Mouse (Mus musculus): Measurements from ENCODE around the gene Gse1. TPM values are rescaled to one million over a fixed set of nuclear protein-coding genes. Genes with fewer than 3 reads are reported as not detected.

Gene Gse1
- total and polyA plus RNA-seq, 3 experiments = 23.6 to 128 (median 66.9) TPM

DNA sequence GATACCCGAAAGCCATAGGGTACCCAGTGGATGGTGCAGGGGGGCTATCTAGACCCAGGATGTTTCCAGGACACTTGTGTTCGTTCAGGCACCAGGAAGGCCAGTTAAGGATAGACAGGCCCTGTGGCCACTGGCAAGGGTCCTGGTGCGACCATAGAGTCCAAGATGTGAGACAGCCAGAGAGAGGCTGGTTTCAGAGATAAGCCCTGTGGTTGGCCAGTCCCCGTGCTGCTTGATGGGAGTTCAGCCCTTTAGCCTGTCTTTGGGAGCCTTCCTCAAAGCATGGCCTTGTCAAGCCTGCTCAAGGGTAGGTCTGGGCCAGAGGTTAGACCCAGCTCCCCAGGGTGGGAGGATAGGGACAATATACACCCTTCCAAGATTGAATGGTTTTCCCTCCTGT lies 251.4 kb downstream of the Gse1 start:
- Histone ChIP-seq H3K79me2 (ENCODE audit: control insufficient read depth, insufficient read depth, low read length, poor library complexity) (peaks cover 9% of the 10 kb centered on the region), H3K9ac (ENCODE audit: control insufficient read depth, low read depth, low read length, poor library complexity, severe bottlenecking) (0 out of 2 replicates have a peak overlapping the region, but pooled peaks have one; percentile 13), H3K36me3 (ENCODE audit: control insufficient read depth in 1 of 2, insufficient read depth in 2 of 2, low read length in 2 of 2) (peaks cover 0 to 47% of the 10 kb centered on the region in 2 experiments; a peak in 2 of 4 replicates), H3K4me3 (ENCODE audit: control insufficient read depth in 1 of 2, insufficient read depth in 1 of 2, low read depth in 2 of 2, low read length in 2 of 2) (no peak overlapping the region), H3K9me3 (replicated peaks; ENCODE audit: insufficient read depth, low read length) (no peaks in the 10 kb centered on the region), H3K27me3 (ENCODE audit: control insufficient read depth in 1 of 2, insufficient read depth in 2 of 2, low read length in 2 of 2) (no peaks in the 10 kb centered on the region), H3K27ac (ENCODE audit: control insufficient read depth, low read depth, low read length) (peak overlapping the region; percentile 64), H3K4me1 (ENCODE audit: control insufficient read depth in 1 of 2, insufficient read depth in 2 of 2, low read length in 2 of 2) (peaks cover 39 to 64% of the 10 kb centered on the region in 2 experiments)
- DNase-seq (ENCODE audit: low read depth, low spot score) = peak; percentile 52
- TF ChIP-seq GATA1 (IDR thresholded peaks at IDR 0.05; ENCODE audit: low read depth, low read length) = peak; percentile 54
- TF ChIP-seq ETS1 (IDR thresholded peaks at IDR 0.05; ENCODE audit: low read depth, low read length) = 0 out of 2 replicates have a peak, but pooled peaks have one; percentile 17
- 0 out of 2 replicates have a peak, but pooled peaks have one; percentile 20 for TF ChIP-seq BHLHE40 (IDR thresholded peaks at IDR 0.05; ENCODE audit: borderline replicate concordance, low read depth, low read length)
- peak; percentile 61 to 67 for TF ChIP-seq EP300 (IDR thresholded peaks at IDR 0.05; ENCODE audit: low read depth in 1 of 2, low read length in 2 of 2)
- TF ChIP-seq MEF2A (IDR thresholded peaks at IDR 0.05; ENCODE audit: extremely low read depth, insufficient replicate concordance, low read depth, low read length, poor library complexity, severe bottlenecking) = no peak
- TF ChIP-seq MAFK (IDR thresholded peaks at IDR 0.05; ENCODE audit: borderline replicate concordance, low read depth, low read length) = no peak
- peak; percentile 64 for TF ChIP-seq TCF12 (IDR thresholded peaks at IDR 0.05; ENCODE audit: low read depth, low read length)
- no peak for TF ChIP-seq CTCF (IDR thresholded peaks at IDR 0.05 in 2 of 3, conservative IDR thresholded peaks at IDR 0.05 in 1 of 3; ENCODE audit: control insufficient read depth in 1 of 3, insufficient read depth in 1 of 3, low read depth in 2 of 3, low read length in 3 of 3, poor library complexity in 1 of 3, severe bottlenecking in 1 of 3)
- peak; percentile 89 for TF ChIP-seq TAL1 (IDR thresholded peaks at IDR 0.05; ENCODE audit: low read length)

DNA sequence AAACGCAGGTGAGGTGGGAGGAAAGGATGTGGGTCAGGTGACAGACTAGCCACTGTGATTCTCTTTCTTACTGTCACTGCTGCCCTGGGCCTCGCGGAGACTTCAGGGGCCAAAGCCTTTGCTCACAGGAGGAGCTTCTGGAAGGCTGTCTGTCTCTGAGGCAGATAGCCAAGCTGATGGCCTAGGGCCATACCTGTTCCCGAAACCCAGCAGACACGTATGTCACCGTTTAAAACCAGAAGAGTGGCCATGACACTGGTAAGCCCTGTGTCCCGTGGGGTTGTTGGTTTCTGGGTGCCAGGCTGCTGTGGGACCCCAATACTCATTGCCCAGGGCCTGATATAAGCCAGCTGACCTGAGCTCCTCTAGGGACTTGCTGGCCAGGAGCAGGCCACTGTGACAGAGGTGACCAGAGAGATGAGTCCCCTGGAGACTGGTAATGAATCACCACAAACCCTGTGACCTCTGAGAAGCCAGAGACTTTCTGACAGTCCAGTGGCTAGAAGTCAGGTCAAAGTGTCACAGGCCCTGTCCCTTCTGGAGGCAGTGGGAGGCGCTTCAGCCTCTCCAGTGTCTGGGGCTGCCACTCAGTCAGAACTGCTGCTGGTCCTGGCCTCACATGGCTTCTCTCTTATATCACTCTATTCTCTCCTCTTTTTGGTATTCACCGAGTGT lies 253.9 kb downstream of the Gse1 start:
- Histone ChIP-seq H3K36me3 (ENCODE audit: control insufficient read depth in 1 of 2, insufficient read depth in 2 of 2, low read length in 2 of 2) (peaks cover 0 to 30% of the 10 kb centered on the region in 2 experiments; a peak in 2 of 4 replicates), H3K27me3 (ENCODE audit: control insufficient read depth in 1 of 2, insufficient read depth in 2 of 2, low read length in 2 of 2) (no peaks in the 10 kb centered on the region), H3K79me2 (ENCODE audit: control insufficient read depth, insufficient read depth, low read length, poor library complexity) (peaks cover 13% of the 10 kb centered on the region), H3K27ac (ENCODE audit: control insufficient read depth, low read depth, low read length) (no peak overlapping the region), H3K9me3 (replicated peaks; ENCODE audit: insufficient read depth, low read length) (no peaks in the 10 kb centered on the region), H3K4me3 (ENCODE audit: control insufficient read depth in 1 of 2, insufficient read depth in 1 of 2, low read depth in 2 of 2, low read length in 2 of 2) (no peak overlapping the region), H3K4me1 (ENCODE audit: control insufficient read depth in 1 of 2, insufficient read depth in 2 of 2, low read length in 2 of 2) (peaks cover 23 to 52% of the 10 kb centered on the region in 2 experiments), H3K9ac (ENCODE audit: control insufficient read depth, low read depth, low read length, poor library complexity, severe bottlenecking) (no peak overlapping the region)
- TF ChIP-seq GATA1 (IDR thresholded peaks at IDR 0.05; ENCODE audit: low read depth, low read length) (no peak), POLR2AphosphoS2 (IDR thresholded peaks at IDR 0.05; ENCODE audit: low read length) (no peak), MAX (IDR thresholded peaks at IDR 0.05; ENCODE audit: low read length) (no peak), RAD21 (IDR thresholded peaks at IDR 0.05; ENCODE audit: low read depth, low read length) (no peak)
- DNase-seq (ENCODE audit: low read depth, low spot score) = no peak

DNA sequence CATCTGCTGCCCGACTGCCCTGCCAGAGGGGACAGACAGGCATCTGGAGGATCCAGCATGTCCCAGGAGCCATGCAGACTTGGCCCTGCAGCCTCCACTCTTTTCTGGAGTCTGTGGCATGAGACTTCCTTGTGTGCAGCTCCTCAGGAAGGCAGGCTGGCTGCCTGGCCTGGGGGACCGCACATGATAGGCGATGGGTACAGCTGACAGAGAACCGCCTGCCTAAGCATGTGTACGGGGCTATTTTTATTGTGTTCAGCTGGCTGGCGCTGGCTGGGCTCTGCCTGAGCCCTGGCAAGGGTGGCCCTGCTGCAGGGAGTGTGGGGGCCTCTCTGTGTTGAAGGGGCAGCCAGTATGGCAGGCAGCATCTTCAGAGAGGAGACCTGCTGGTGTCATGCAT lies 256.2 kb downstream of the Gse1 start:
- peak; percentile 55 for DNase-seq (ENCODE audit: low read depth, low spot score)
- Histone ChIP-seq H3K9me3 (replicated peaks; ENCODE audit: insufficient read depth, low read length) (no peaks in the 10 kb centered on the region), H3K9ac (ENCODE audit: control insufficient read depth, low read depth, low read length, poor library complexity, severe bottlenecking) (peak overlapping the region; percentile 80), H3K4me3 (ENCODE audit: control insufficient read depth in 1 of 2, insufficient read depth in 1 of 2, low read depth in 2 of 2, low read length in 2 of 2) (peak overlapping the region in 1 of 2 experiments; percentile 52; a peak in 1 of 4 replicates), H3K4me1 (ENCODE audit: control insufficient read depth in 1 of 2, insufficient read depth in 2 of 2, low read length in 2 of 2) (peaks cover 17 to 44% of the 10 kb centered on the region in 2 experiments), H3K27ac (ENCODE audit: control insufficient read depth, low read depth, low read length) (peak overlapping the region; percentile 99), H3K36me3 (ENCODE audit: control insufficient read depth in 1 of 2, insufficient read depth in 2 of 2, low read length in 2 of 2) (peaks cover 0 to 27% of the 10 kb centered on the region in 2 experiments; a peak in 2 of 4 replicates), H3K79me2 (ENCODE audit: control insufficient read depth, insufficient read depth, low read length, poor library complexity) (peaks cover 33% of the 10 kb centered on the region), H3K27me3 (ENCODE audit: control insufficient read depth in 1 of 2, insufficient read depth in 2 of 2, low read length in 2 of 2) (no peaks in the 10 kb centered on the region)
- TF ChIP-seq POLR2A (IDR thresholded peaks at IDR 0.05; ENCODE audit: control insufficient read depth in 1 of 2, insufficient read depth in 1 of 2, low read depth in 1 of 2, low read length in 2 of 2, poor library complexity in 1 of 2) (0 out of 4 replicates have a peak, but pooled peaks of 1 of the 2 experiments have one; percentile 6), MXI1 (IDR thresholded peaks at IDR 0.05; ENCODE audit: low read depth, low read length) (no peak), HCFC1 (IDR thresholded peaks at IDR 0.05; ENCODE audit: low read depth, low read length) (no peak), USF2 (IDR thresholded peaks at IDR 0.05; ENCODE audit: borderline replicate concordance in 1 of 2, insufficient read depth in 1 of 2, low read depth in 1 of 2, low read length in 2 of 2) (no peak), MEF2A (IDR thresholded peaks at IDR 0.05; ENCODE audit: extremely low read depth, insufficient replicate concordance, low read depth, low read length, poor library complexity, severe bottlenecking) (no peak), ZMIZ1 (IDR thresholded peaks at IDR 0.05; ENCODE audit: low read depth, low read length) (no peak), MAX (IDR thresholded peaks at IDR 0.05; ENCODE audit: low read length) (no peak), EP300 (IDR thresholded peaks at IDR 0.05; ENCODE audit: low read depth in 1 of 2, low read length in 2 of 2) (no peak), ELF1 (IDR thresholded peaks at IDR 0.05; ENCODE audit: low read depth, low read length) (no peak), ETS1 (IDR thresholded peaks at IDR 0.05; ENCODE audit: low read depth, low read length) (peak; percentile 51)

Measured in MEL (cell line).